Mouse (Mus musculus): ENCODE results near the gene Pxt1.
A peak's percentile ranks its signal among the peaks of the same experiment; 100 is the strongest.
"Not testable (repeated sequence)": the region's sequence is repeated elsewhere in the genome, so short reads cannot be mapped to it uniquely, and the experiment has no call there.

The Pxt1 gene

DNA sequence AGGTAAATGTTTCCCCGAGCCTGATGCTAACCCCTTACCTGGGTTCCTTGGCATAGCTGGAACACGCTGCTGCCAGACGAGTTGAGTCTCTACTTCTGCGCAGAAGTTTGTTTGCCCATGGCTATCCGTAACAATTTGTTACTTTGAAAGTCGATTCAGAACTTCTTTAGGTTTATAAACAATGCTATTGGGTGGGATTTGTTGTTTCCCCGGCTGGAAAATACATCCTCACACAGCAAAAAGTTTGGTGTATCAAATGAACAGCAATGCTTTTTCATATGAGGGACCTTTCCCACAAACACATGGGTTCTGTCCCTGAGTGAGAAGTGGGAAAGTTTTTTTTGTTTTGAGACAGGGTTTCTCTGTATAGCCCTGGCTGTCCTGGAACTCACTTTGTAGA, at the start of gene Pxt1:
Gene Pxt1 (minus strand): TSS at position 101 of the 400 bp plus-strand sequence.
- DNase-seq = no peak

DNA sequence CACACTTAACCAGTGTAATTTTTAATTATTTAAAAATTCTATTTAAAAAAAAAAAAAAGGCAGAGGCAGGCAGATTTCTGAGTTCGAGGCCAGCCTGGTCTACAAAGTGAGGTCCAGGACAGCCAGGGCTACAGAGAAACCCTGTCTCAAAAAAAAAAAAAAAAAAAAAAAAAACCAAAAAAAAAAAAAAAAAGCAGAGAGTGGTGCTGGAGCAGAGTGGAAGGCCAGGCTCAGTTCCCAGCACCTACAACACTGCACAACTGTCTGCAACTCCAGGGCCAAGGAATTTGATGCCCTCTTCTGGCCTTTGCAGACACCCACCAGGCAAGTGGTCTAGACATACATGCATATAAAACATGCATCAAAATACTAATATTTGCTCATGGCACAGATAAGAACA, 49.4 kb upstream of the Pxt1 start:
- DNase-seq = not testable (repeated sequence)

DNA sequence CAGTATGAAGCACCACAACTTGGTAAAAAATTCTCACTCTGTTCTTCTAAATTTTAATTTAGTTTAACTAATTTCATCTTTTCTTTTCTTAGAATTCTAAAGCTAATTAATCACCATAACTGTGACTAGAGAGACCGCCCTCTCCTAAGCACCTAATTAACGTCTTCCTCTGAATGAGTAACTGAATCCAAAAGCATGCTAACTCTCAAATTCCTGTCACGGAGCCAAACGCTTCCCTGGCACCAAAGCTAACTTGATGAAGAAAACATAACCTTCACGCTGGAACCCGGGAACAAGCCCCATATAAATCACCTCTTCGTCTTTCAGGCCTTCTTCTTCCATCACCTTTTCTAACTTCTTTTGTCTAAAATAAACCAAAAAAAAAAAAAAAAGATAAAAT, 48.5 kb upstream of the Pxt1 start:
- DNase-seq = peak; percentile 32 to 48

DNA sequence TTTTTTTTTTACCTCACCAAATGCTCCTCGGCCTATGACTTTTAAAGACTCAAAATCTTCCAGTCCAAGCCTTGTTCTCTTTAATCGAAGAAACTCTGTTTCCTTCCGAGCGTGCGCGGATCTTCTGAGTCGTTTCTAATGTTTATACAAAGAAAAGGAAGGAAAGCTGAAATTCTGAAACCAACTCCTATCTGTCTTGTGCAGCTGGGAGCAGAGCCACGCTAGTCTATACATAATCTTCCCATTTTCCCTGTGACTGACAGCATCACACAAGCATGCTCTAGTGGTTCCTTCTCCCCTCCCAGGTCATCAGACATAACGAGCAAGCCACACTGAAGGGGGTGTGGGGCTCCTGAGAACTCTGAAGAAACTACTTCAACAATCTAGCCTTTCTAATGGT, 47.6 kb upstream of the Pxt1 start:
- DNase-seq = no peak

DNA sequence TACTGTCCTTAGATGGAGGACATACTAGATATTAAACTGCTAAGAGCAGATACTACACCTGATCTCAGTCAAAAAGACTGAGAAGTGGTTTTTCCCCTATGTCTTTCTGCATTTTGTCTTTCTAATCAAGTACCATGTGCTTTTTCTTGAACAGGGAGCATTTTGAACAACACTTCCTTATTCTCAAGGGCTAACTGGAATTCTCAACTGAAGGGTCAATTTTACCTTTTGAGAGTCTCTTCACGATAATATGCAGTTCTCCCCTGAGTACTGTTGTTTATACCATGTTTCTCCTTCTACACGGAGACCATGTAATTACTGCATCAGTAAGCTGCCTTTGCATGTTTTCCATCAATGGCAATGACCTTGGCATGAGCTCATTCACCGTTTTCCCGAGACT, 46.4 kb upstream of the Pxt1 start:
- no peak for DNase-seq

DNA sequence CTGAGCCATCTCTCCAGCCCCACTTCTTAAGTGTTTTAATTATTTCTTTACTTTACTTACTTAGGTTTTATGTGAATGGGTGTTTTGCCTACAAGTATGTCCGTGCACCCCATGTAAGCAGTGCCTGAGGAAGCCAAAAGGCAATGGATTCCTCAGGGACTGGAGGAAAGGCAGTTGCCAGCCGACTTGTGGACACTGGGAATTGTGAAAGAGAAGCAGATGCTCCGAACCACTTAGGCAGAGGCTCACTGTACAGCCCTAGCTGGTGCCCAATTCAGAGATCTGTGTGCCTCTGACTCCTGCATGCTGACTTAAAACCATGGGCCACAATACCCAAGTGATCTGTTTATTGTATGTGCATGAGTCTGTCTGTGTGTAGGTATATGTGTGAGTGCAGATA, 45.4 kb upstream of the Pxt1 start:
- no peak for DNase-seq

DNA sequence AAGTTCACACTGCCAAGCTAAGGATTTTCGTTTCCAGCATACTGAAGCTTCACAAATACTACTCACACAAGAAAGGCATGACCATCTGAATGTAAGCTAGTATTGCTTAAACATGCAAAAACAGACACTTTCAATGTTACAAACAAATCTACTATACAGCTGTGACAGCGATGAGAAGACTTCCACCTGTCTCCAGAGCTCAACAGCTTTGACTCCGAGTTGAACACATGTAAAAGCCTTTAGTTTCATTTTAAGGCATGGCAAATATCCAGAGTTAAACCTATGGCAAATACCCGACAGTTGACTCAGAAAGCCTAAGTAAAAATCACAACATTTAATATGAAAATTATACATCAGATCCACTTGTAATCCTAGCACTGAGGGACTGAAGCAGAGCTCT, 44.7 kb upstream of the Pxt1 start:
- no peak for DNase-seq

DNA sequence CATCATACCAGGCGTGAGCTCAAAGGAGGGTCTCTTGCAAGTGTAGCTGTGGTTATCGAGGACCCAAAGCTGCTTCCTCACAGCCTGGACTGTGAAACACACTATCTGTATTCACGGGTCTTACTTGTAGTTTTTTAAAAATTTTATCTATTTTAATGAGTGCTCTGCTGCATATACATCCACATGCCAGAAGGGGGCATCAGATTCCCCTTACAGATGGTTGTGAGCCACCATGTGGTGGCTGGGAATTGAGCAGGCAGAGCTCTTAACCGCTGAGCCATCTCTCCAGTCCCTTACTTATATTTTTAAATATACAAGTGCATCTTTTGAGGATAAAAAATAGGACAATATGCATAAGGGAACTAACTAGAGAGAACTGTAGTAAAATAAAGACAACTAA, 44.1 kb upstream of the Pxt1 start:
- peak in 1 of 2 experiments; percentile 48 for DNase-seq

DNA sequence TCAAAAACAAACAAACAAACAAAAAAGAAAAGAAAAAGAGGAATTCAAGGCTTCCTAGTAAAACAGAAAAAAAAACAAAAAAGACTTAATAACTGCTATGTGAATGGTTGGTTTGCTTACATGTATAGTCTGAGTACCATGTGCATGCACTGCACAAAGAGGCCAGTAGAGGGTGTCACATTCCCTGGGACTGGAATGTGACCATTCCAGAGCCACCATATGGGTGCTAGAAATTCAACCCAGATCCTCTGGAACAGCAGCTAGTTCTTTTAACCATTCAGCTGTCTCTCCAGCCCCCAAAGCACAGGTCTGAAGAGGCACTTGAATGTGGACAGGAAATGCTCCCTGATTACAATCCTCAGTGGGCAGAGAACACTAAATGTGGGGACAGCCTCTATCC, 43.2 kb upstream of the Pxt1 start:
- peak in 1 of 2 experiments; percentile 43 for DNase-seq

DNA sequence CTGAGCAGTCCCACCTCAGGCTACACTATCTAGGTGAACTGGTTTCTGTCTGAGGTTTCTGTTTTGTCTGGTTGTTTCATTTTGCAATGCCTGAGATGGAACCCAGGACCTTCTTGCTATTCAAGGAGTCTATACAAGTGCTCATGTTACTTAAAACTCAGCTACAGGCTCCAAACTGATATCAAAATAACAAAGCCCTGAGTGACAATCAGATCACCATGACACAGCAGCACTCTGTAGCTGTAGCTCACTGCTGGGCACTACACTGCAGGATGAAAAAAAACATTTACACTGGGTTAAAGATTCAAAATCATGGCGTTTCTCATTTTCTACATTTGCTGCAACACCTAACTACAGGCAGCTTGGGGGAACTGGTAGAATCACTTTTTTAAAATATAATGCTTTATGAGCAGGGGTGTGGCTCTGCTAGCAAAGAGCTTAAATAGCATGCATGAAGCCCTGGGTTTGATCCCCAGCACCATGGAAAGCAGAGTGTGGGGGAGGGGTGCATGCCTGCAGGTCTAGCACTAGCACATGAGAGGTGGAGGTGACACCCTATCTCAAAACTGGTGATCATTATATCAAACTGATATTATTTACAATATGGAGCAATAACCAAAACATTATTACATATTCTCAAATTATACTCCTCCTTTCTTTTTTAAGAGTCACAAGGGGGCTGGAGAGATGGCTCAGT, 41.2 kb upstream of the Pxt1 start:
- no peak for DNase-seq

DNA sequence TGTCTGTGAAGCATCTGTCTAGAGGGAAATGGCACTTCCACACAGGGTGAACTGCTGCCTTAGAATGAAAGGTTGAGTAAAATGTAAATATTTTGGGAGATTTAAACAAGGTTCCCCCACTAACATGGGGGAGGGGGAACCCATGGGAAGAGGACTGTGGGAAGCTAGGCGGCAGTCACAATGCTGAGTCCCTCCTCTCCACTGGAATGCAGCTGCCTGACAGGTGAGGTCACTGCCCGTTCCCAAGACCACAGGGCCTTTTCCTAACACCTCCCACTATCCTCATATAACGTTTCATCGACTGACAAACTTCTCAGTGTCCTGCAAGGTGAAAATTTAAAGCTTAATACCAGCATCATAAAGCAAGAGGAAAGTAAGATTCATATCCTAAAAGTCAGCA, 39.0 kb upstream of the Pxt1 start:
- DNase-seq = no peak

DNA sequence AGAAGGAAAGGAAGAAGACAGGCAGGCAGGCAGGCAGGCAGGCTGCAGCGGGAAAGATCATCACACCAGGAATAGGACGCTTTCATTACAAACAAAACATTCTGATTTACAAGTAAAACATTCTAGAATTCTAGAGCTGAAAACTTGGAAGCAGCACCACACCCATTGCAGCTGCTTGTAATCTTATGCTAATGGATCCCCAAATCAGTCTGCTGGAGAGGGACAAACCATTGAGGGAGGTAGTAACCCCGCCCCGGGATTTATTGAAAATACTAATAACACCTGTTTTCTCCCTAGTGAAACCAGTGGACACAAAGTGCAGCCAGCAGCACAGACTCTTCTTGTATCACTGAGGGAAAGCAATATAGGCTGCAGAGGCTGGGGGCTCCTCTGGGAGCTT, 37.4 kb upstream of the Pxt1 start:
- DNase-seq = no peak

DNA sequence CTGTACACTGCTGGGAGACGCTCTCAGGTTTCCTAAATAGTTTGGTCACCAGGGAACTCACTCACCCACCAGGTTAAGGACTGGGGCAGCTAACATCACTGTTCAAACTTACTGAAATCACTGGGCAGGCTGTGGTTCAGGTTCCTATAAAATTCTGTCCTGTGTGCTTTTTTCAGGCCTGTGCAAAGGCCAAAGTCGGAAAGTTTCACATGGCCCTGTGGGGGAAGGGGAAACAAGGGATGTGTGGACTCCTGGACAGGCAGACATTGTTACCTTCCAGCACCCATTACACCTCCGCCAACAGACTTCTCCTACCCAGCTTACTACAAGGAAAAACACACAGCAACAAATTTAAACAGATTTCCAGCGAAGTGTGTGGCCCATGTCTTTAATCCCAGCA, 35.5 kb upstream of the Pxt1 start:
- DNase-seq = no peak

DNA sequence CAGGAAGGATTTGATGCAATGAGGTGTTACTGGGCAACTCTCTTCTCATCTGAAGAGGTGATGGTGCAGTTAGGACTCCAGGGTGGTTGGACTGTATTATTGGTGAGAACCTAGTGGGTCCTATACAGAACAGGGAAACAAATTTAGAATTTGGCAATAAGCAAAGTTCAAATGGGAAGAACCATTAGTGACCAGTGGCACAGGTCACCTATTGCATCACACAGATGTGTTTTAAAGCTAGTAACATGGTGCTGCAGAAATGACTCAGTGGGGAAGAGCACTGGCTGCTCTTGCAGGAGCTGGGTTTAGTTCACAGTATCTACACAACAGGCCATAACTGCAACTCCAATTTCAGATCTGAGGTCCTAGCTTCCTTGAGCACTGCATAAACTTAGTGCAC, 26.5 kb upstream of the Pxt1 start:
- DNase-seq = no peak

DNA sequence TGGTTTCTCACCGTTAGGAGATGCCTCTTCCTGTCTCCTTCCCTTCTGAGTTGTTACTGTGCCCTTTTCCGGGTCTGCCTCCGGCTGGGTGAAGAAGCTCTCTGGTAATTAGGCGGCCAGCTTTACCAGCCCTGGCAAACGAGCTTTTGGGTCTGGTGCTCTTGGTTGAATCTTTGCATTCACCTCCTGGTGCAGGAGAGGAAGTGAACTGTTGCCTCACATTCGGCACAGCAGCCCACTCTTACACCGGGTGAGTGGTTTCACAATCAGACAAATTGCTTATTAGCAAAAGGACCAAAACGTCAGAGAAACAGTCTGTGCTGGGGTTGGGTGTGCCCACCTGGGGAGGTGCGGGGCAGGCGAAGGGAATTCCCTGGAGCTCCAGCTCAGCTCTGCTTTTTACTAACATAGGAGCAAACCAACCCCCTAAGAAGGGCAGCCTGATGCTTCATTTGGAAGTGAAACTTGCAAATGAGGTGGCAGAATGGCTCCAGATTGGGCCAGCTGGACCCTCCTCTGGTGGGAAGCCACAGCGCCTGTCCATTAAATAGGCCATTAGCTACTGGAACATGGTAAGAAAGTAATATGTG, 23.5 kb upstream of the Pxt1 start:
- no peak for DNase-seq

DNA sequence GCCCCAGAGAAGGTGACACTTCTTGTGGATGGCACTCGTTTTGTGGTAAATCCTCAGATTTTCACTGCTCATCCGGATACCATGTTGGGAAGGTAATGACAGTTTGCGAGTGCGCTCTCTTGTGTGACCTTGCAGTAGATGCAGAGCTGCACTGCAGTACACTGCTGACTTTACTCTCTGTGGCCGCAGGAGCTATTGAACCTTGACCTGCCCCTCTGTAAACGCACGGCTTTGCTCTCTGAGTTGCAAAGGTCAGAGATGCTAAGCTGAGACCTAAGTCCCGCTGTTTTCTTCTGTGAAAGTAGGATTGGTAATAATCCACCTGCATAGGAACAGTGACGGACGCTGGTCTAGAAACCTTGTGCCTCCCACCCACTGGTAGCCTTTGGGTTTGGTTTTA, 18.0 kb upstream of the Pxt1 start:
- no peak for DNase-seq

DNA sequence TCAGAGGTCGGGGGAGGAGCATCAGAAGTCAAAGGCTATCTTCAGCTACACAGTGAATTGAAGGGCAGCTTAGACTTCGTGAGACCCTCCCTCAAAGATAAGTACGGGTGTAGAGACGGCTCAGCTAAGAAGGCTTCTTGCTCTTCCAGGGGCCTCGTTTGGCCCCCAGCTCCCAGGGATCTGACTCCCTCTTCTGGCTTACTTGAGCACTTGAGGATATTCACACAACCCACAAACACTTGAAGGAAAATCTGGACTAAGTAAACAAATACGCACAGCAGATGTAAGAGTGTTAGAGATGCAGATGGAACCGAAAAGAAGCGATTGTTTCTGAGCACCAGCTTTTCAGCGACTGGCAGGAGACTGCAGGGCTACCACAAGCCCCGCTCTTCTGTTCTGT, 17.0 kb upstream of the Pxt1 start:
- DNase-seq = no peak

DNA sequence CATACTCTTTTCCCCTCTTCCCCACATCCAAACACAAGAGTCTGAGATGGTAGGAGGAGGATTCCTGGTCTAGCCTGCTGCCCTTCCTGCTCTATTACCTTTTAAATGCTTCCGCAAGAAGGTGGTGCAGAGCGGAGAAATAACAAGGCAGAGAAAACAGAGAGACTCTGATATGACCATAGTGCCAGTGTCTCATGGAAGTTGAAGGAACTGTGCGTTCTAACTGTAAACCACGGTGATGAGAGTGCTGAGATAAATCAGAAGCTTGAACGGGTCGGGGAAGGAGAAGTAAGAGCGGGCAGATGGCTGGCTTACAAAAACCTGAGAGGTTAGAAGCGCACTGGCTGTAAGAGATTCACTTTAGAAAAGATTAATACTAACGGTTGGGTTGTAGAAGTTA, 10.8 kb upstream of the Pxt1 start:
- no peak for DNase-seq

DNA sequence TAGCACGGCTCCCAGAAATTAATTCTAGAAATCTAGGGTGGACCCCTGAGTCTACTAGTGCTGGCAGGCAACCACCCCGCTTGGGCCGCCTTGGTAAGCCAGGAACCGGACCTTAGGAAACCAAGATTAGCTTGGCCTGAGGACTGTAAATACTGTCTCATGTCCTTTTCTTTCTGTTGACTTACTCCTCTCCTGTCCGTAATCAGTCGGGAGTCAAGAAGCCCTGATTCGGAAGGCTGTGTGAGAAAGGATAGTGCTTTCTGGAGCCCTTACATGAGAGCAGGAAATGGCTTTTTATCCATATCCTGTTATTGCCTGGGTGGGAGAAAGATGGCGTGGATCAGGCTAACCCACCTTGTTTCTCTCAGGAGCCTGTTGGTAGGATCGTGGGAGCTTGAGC, 9.6 kb upstream of the Pxt1 start:
- DNase-seq = peak; percentile 35 to 38

DNA sequence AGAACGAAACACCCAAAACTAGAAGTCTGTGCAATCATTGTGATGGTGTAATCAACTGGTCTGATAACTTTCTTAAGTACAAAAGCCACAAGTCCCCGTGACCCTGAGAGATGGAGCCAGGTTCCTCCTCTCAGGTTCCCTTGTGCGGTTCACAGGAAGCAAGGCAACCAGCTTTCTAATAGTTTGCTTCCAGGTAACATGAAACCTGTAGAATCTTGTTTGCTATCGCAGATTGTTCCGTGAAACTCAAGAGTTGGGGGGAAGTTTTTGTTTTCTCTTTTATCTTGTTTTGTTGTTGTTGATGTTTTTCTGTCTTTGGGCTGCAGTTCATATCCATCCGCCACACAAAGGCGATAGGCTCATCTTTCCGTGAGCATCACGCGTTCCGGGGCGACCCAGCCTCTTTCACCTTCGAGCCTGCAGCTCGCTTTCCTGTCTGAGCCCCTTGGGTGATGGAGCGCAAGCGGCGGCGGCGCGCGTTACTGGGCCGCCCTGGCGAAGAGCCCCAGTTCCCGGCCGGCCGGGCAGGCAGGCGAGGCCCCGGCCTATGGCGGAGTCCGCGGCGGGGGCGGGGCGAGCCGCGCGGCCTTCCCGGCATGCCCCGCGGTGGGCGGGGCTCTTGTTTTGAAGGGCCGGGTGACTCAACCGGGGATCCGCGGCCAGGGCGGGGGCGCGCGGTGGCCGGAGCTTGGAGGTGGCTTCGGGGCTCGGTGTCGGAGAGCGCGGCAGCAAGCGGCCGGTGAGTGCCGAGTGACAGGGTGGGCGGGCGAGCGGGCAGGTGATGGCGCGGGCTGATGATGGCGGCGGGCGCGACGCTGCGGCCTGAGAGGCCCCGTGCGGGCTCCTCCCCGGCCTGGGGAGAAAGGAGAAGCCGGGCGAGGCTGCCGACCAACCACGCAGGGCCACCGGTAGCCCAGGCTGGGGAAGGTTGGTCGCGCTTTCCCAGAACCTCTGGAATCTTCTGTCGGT, 8.5 kb upstream of the Pxt1 start, which contains the start of gene Kctd20:
Gene Kctd20 (plus strand): TSS at position 120 of the 969 bp plus-strand sequence.
- peak; percentile 98 to 99 for DNase-seq

DNA sequence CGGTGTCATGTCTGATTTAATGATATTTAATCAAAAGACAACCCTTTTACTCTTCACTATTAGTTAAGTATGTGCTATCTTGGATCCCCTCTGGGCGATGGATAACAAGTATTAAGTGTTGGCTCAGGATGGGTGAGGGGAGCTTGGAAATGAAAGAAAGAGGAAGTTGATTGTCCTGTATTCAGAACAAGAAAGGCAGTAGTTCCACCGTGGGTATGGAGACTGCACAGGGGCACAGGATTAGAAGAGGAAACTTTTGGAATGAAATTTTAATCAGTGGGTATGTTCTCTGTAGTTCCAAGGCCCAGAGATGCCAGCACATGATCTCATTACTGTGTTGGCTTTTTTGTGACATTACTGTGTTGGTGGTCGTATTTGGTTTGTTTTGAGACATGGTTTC, 7.1 kb upstream of the Pxt1 start:
- no peak for DNase-seq

DNA sequence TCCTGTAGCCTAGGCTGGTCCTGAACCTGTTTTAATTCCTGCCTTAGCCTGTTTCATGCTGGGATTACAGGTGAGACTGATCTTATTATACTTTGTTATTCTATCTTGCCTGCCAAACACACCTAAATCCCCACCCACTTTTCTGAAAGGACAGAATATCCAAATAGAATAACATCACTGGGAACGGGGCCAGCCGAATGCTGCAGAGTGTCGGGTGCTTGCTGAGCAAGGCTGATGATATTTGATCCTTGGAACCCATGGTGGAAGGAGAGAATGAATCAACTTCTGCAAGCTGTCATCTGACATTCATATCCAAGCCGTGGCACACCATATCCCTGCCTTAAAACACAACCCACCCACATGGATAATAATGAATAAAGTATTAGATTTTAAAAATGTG, 5.0 kb upstream of the Pxt1 start:
- peak in 1 of 2 experiments; percentile 47 for DNase-seq
